Mouse (Mus musculus) lung, postnatal 10 days (tissue): Measurements from ENCODE around the gene Snrpb2.
A peak's percentile ranks its signal among the peaks of the same experiment; 100 is the strongest.

ENCODE experiments used
- DNase-seq: peaks from one replicate; pipeline ENCODE4 v3.0.0; 2021

Snrpb2 gene

DNA sequence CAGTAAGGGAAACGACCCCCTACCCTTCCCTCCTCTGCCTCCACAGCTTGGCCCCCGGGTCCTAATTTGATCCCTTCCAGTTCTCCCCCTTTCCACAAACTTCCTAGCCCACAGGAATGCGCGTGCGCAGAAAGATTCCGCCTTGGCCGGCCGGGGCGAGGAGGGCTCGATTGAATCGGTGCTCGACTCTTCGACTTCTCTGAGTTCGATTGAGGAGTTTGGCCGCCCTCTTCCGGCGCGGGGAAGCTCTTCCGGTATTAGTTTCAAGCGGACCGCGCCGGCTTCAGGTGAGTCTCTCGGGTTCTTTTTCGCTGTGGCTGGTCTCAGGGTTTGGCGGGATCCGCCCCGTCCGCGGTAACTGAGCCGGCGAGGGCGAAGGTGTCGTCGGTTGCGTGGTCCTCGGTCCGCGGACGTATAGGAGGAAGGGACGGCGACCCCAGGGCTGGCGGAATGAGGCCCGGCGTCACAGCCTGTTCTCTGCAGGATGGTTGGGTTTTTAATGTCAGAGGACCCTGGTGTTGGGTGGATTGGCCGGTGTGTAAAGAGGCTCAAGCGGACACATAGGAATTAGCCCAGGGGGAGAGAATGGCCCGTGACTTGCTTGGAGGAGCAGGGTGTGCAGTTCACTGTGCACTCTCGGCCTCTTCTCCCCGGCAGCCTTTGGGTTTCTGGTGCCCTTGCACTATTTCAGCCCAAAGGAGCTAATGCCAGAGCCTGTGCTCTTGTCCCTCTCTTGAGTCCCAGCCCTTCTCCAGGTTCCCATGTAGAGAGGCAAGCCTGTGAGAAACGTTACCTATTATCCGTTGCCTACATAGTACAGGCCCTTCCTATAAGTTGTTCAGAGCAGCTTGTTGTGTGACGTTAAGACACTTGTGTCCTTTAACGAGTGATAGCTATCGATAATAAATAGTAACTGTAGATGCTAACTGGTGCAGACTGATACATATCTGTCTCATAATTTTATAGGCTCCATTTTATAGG, at the start of gene Snrpb2:
Snrpb2 (plus strand) TSS at position 228 of the 981 bp plus-strand sequence.
- peak; percentile 94 for DNase-seq

DNA sequence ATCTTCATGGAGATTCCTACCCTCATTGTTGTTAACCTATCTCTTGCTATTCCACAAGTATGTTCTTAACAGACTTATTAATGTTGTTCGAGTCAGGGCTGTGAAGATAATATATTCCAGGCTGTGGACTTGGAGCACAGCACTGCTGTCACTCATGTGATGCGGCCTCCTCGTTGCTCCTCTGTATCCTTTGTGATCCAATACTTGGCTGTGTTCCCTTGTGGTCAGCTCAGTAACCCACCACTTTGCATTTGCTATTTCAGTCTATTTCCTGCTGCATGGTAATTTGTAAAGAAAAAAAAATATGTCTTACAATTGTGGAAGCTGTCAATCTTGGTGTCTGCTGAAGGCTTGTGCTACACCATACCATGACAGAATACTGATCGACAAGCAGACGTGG, 49.8 kb upstream of the Snrpb2 start:
- DNase-seq, result no peak

- DNase-seq, result no peak
Measured at GRCm38 (mm10) chr2:143018084-143018483, 44.8 kb upstream of the Snrpb2 start.

GRCm38 (mm10) chr2:143018591-143019130, 44.2 kb upstream of the Snrpb2 start:
- no peak for DNase-seq

- DNase-seq, result peak; percentile 24
Measured at GRCm38 (mm10) chr2:143019727-143020126, 43.1 kb upstream of the Snrpb2 start.

- no peak for DNase-seq
Measured at GRCm38 (mm10) chr2:143023331-143023730, 39.5 kb upstream of the Snrpb2 start.

- DNase-seq, result no peak
Measured at GRCm38 (mm10) chr2:143024226-143024625, 38.6 kb upstream of the Snrpb2 start.

GRCm38 (mm10) chr2:143031283-143031682, 31.6 kb upstream of the Snrpb2 start:
- DNase-seq, result no peak

DNA sequence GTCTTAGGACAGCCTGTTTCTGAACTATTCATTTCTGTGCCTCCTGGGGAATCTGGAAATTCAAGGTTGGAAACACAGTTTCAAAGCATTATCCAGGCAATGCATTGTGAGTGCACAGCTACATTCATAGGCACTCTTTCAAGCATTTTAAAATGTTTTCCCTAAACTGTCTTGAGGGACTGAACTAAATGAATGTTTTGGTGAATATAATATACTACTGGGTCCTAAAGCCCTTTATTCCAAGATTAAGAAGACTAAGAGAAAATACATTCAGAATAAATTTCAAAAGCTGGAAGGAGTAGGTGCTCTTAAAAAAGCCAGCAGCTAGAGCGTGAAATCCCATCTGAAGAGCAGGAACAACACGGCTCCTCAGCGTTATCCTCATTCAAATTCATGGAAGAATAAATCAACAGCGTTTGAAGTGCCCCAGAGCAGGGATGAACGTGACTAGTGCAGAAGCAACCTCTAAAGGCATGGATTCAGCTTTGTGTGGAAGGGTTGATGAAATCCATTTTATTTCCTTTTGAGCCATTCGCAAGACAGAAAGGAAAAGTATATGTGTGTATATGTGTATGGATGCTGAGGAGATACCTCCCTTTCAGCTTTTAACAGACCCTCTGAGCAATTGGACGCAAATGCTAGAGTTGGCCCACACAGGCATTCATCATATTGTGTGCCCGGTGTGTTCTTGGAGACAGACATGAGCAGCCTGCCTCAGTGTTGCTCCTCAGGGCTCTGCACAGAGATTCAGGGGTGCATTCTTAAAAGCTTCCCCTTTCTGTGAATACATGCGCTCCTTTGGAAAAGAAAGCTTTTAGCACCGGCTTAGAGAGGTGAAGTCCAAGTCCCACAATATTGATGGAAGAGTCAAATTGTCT, 30.2 kb upstream of the Snrpb2 start:
- no peak for DNase-seq

DNA sequence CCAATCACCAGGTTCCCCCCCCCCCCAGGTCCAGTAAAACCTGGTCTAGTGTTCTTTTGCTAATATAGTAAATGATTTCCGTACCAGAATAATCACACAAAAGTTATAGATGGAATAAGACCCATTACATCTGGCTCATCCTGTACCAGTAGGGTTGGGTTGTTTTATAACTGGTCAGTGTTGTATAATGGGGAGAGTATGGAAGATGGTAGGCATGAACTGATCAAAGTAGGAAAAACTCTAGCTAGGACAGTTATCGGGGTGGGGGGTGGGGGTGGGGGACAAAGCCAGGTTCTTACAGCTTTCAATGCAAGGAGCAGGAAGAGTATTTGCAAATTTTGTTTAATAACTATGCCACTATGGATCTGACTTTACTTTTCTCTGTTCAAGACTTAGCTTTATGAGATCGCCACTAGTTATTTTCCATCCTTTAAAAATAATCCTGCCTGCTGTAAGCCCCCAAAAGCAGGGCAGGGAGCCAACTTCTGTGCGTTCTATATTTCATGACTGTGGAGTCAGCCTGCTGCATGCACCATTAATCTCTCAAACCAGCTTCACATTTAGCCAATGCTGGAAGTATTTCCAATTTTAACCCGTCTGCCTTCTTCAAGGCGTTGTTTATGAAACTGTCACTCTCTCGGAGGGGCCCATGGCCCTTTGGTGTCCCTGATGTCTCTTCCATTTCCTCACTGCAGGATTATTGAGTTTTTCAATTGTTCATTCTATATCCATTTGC, 28.3 kb upstream of the Snrpb2 start:
- peak; percentile 4 for DNase-seq

GRCm38 (mm10) chr2:143035086-143035593, 27.7 kb upstream of the Snrpb2 start:
- DNase-seq, result no peak

GRCm38 (mm10) chr2:143041596-143041995, 21.2 kb upstream of the Snrpb2 start:
- no peak for DNase-seq

DNA sequence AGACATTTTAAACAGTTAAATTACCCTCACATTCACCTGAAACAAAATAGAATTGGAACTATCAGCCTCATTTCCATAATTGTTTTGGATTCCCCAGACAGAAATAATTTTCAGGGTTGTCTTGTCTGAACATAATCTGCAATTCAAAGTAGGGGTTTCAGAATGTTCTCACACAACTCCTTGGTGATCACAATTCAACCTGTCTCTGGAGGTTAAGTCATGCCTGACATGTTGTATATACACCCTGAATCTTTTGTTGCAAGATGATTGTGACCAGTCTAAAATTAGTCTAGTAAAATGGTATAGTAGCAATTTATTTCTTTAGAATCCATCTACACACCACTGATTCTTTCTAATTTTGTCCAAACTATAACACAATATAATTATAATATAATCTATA, 7.6 kb upstream of the Snrpb2 start:
- DNase-seq, result no peak

DNA sequence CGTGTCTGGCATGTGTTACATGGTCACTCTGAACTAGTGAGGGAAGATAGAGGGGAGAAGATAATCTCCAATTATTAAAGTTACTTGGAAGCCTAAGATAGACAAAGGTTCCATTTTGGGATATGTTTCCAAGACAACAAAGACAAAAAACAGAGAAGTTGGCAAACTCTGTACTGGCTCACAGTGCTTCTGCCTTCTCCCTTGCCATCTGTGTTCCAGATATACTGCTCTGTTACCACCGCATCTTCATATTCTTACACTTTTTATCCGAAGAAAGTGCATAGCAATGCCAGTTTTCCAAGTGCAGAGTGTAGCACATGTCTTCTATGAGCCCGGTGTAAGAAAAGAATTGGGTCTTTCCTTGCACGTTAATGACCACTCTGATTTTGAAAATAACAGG, 6.1 kb upstream of the Snrpb2 start:
- no peak for DNase-seq

DNA sequence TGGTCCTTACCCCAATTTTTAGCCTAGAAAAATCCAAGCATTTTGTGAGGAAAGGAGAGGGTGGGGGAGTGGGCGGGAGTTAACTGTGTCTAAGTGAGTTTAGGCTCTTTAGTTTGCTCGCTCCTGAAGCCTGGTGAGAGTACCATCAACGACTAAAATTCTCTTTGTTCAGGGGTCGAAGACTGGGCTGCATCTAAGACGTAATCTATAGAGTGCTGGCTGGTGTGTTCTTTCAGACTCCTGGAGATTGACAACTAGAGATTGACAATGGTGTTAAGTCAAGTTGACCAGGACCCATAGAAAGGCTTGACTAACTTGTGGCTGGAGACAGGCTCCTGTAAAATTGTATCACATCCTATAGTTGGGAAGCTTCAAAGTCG, 417 bp upstream of the Snrpb2 start:
- DNase-seq, result no peak

DNA sequence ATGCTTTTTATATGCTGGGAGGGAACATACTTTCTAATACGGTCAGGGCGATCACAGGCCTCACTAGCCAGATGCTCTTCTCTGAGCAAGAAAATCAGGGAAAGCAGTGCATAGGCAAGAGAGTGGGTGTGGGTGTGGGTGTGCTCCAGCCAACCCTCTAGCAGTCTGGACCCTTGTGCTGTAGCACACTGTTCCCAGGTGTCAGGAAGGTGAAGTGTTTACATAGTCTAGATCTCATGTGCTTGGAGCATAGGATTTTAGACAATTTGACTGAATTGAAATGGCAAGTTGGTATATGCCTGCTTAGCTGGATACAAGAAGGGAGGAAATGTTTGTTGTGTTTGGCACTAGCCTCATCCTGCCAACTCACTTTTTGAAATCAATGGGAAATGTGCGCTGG, 3.1 kb downstream of the Snrpb2 start:
- DNase-seq, result no peak

GRCm38 (mm10) chr2:143078198-143078851, 15.5 kb downstream of the Snrpb2 start, which contains the start of gene Otor:
Gene Otor (plus strand): TSS chr2:143078473.
- DNase-seq, result no peak

DNA sequence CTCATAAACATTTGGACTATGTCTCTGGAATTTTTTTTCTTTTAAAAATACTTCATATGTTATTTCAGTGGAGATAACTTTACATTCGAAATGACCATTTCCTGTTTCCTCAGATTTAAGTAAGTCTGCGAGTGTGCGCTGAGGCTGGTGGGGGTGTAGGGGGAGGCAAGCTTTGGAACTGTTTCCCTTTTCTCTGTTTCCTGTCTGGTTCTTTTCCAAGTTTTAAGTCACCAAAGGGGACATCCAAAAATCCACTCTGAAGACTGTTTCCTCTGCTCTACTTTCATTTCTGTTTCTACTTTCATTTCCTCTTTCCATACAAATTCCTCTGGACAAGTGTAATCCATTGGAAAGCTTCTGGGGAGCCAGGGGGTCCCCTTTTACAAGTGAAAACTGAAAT, 18.9 kb downstream of the Snrpb2 start:
- DNase-seq, result peak; percentile 5

- no peak for DNase-seq
Measured at GRCm38 (mm10) chr2:143084852-143085397, 22.1 kb downstream of the Snrpb2 start.

GRCm38 (mm10) chr2:143089866-143090265, 27.0 kb downstream of the Snrpb2 start:
- DNase-seq, result no peak

DNA sequence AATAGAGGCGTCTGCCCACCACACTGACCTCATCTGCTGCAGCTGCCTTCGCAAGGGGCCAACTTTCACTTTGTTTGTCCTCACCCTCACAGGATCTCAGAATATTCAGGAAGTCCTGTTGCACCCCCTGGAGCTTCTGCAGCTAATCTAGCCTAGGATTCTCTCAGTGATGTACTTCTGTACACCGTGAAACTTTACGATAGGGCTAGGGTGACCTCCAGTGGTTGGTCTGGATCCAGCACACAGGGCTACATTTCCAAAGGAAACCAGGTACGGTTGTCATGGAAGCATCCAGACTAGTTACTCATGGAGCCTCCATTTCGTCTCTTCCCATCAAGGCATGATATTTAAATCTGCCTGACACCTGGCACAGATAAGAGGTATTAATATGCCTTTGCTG, 30.9 kb downstream of the Snrpb2 start:
- peak; percentile 69 for DNase-seq
